Mouse (Mus musculus): ENCODE results near the gene Isca2. TPM values are rescaled to one million over a fixed set of nuclear protein-coding genes. Genes with fewer than 3 reads are reported as not detected.
A peak's percentile ranks its signal among the peaks of the same experiment; 100 is the strongest.

The Isca2 gene
- 51.2 TPM for polyA plus RNA-seq (2012; fragmentation: generic; extraction: Trizol)

- H3K4me3 ChIP-seq = peak within 1 kb of the TSS; percentile 71
- TF ChIP-seq USF1 (IDR thresholded peaks at IDR 0.05; ENCODE audit: low read depth) = no peak
- no peak for TF ChIP-seq REST (IDR thresholded peaks at IDR 0.05; ENCODE audit: insufficient read depth, insufficient read length)
- peak; percentile 98 for TF ChIP-seq POLR2A (IDR thresholded peaks at IDR 0.05; ENCODE audit: insufficient read length, low read depth)
- no peak for TF ChIP-seq TCF3 (IDR thresholded peaks at IDR 0.05; ENCODE audit: insufficient read length, low read depth)
- TF ChIP-seq E2F4 (IDR thresholded peaks at IDR 0.05; ENCODE audit: insufficient read depth) = no peak
- TF ChIP-seq MYOD1 (IDR thresholded peaks at IDR 0.05; ENCODE audit: control insufficient read depth in 1 of 3, insufficient read length in 2 of 3, low read depth in 2 of 3) = no peak
- TF ChIP-seq TCF12 (IDR thresholded peaks at IDR 0.05; ENCODE audit: insufficient read depth, poor library complexity, severe bottlenecking) = no peak
- no peak for TF ChIP-seq CEBPB (IDR thresholded peaks at IDR 0.05; ENCODE audit: insufficient read depth, poor library complexity, severe bottlenecking)
- peak; percentile 60 for TF ChIP-seq SRF (IDR thresholded peaks at IDR 0.05; ENCODE audit: control insufficient read depth, insufficient read length, low read depth)
- TF ChIP-seq POLR2AphosphoS2 (IDR thresholded peaks at IDR 0.05; ENCODE audit: insufficient read length, low read depth) = peak; percentile 92
- peaks cover 51% of the 10 kb centered on the region for H3K79me2 ChIP-seq (ENCODE audit: control insufficient read depth, insufficient read depth)
Measured at GRCm38 (mm10) chr12:84772726-84773441, at the start of gene Isca2, which contains the start of gene Npc2. TSS of gene Isca2 (plus strand) at chr12:84773251. TSS of gene Npc2 (minus strand) at chr12:84773152.

GRCm38 (mm10) chr12:84726391-84726790 lies 46.7 kb upstream of the Isca2 start:
- Histone ChIP-seq H3K27me3 (ENCODE audit: control insufficient read depth, insufficient read depth, insufficient read length) (peaks cover 10% of the 10 kb centered on the region), H3K79me2 (ENCODE audit: control insufficient read depth, insufficient read depth) (no peaks in the 10 kb centered on the region), H3K36me3 (ENCODE audit: control insufficient read depth, insufficient read depth) (no peaks in the 10 kb centered on the region), H3K4me2 (ENCODE audit: low read depth) (no peak overlapping the region), H3ac (ENCODE audit: control insufficient read depth, insufficient read length) (no peak overlapping the region), H3K4me3 (no peak overlapping the region)
- TF ChIP-seq MAX (IDR thresholded peaks at IDR 0.05; ENCODE audit: low read depth) = no peak
- no peak for TF ChIP-seq MYOD1 (IDR thresholded peaks at IDR 0.05; ENCODE audit: control insufficient read depth in 1 of 3, insufficient read length in 2 of 3, low read depth in 2 of 3)
- TF ChIP-seq POLR2A (IDR thresholded peaks at IDR 0.05; ENCODE audit: insufficient read length, low read depth) = no peak
- no peak for TF ChIP-seq CEBPB (IDR thresholded peaks at IDR 0.05; ENCODE audit: insufficient read depth, poor library complexity, severe bottlenecking)
- TF ChIP-seq TCF12 (IDR thresholded peaks at IDR 0.05; ENCODE audit: insufficient read depth, poor library complexity, severe bottlenecking) = no peak
- no peak for TF ChIP-seq REST (IDR thresholded peaks at IDR 0.05; ENCODE audit: insufficient read depth, insufficient read length)
- no peak for TF ChIP-seq E2F4 (IDR thresholded peaks at IDR 0.05; ENCODE audit: insufficient read depth)
- no peak for TF ChIP-seq MYOG (IDR thresholded peaks at IDR 0.05; ENCODE audit: control insufficient read depth in 1 of 3, insufficient read depth in 1 of 3, insufficient read length in 2 of 3, low read depth in 2 of 3)
- no peak for TF ChIP-seq POLR2AphosphoS2 (IDR thresholded peaks at IDR 0.05; ENCODE audit: insufficient read length, low read depth)
- no peak for TF ChIP-seq USF1 (IDR thresholded peaks at IDR 0.05; ENCODE audit: low read depth)
- no peak for TF ChIP-seq TCF3 (IDR thresholded peaks at IDR 0.05; ENCODE audit: insufficient read length, low read depth)
- TF ChIP-seq SRF (IDR thresholded peaks at IDR 0.05; ENCODE audit: control insufficient read depth, insufficient read length, low read depth) = no peak

More at GRCm38 (mm10) chr12:84772726-84773441, at the start of gene Isca2, which contains the start of gene Npc2:
- Histone ChIP-seq H3K27me3 (ENCODE audit: control insufficient read depth, insufficient read depth, insufficient read length) (no peaks in the 10 kb centered on the region), H3ac (ENCODE audit: control insufficient read depth, insufficient read length) (peak within 1 kb of the TSS; percentile 39), H3K4me2 (ENCODE audit: low read depth) (peak within 1 kb of the TSS; percentile 95), H3K36me3 (ENCODE audit: control insufficient read depth, insufficient read depth) (peaks cover 10% of the 10 kb centered on the region)

GRCm38 (mm10) chr12:84726986-84727385 lies 46.1 kb upstream of the Isca2 start:
- Histone ChIP-seq H3ac (ENCODE audit: control insufficient read depth, insufficient read length) (no peak overlapping the region), H3K4me3 (no peak overlapping the region), H3K4me2 (ENCODE audit: low read depth) (no peak overlapping the region), H3K36me3 (ENCODE audit: control insufficient read depth, insufficient read depth) (no peaks in the 10 kb centered on the region), H3K27me3 (ENCODE audit: control insufficient read depth, insufficient read depth, insufficient read length) (peaks cover 12% of the 10 kb centered on the region), H3K79me2 (ENCODE audit: control insufficient read depth, insufficient read depth) (no peaks in the 10 kb centered on the region)
- TF ChIP-seq MAX (IDR thresholded peaks at IDR 0.05; ENCODE audit: low read depth) (no peak), REST (IDR thresholded peaks at IDR 0.05; ENCODE audit: insufficient read depth, insufficient read length) (no peak), CEBPB (IDR thresholded peaks at IDR 0.05; ENCODE audit: insufficient read depth, poor library complexity, severe bottlenecking) (no peak), MYOD1 (IDR thresholded peaks at IDR 0.05; ENCODE audit: control insufficient read depth in 1 of 3, insufficient read length in 2 of 3, low read depth in 2 of 3) (no peak), MYOG (IDR thresholded peaks at IDR 0.05; ENCODE audit: control insufficient read depth in 1 of 3, insufficient read depth in 1 of 3, insufficient read length in 2 of 3, low read depth in 2 of 3) (no peak), USF1 (IDR thresholded peaks at IDR 0.05; ENCODE audit: low read depth) (no peak), POLR2AphosphoS2 (IDR thresholded peaks at IDR 0.05; ENCODE audit: insufficient read length, low read depth) (no peak), POLR2A (IDR thresholded peaks at IDR 0.05; ENCODE audit: insufficient read length, low read depth) (no peak), E2F4 (IDR thresholded peaks at IDR 0.05; ENCODE audit: insufficient read depth) (no peak), TCF3 (IDR thresholded peaks at IDR 0.05; ENCODE audit: insufficient read length, low read depth) (no peak)

- Histone ChIP-seq H3K36me3 (ENCODE audit: control insufficient read depth, insufficient read depth) (no peaks in the 10 kb centered on the region), H3K4me2 (ENCODE audit: low read depth) (no peak overlapping the region), H3ac (ENCODE audit: control insufficient read depth, insufficient read length) (no peak overlapping the region), H3K79me2 (ENCODE audit: control insufficient read depth, insufficient read depth) (no peaks in the 10 kb centered on the region), H3K4me3 (no peak overlapping the region), H3K27me3 (ENCODE audit: control insufficient read depth, insufficient read depth, insufficient read length) (peaks cover 16% of the 10 kb centered on the region)
- TF ChIP-seq REST (IDR thresholded peaks at IDR 0.05; ENCODE audit: insufficient read depth, insufficient read length) (no peak), MYOG (IDR thresholded peaks at IDR 0.05; ENCODE audit: control insufficient read depth in 1 of 3, insufficient read depth in 1 of 3, insufficient read length in 2 of 3, low read depth in 2 of 3) (no peak), USF1 (IDR thresholded peaks at IDR 0.05; ENCODE audit: low read depth) (no peak), CEBPB (IDR thresholded peaks at IDR 0.05; ENCODE audit: insufficient read depth, poor library complexity, severe bottlenecking) (no peak), TCF3 (IDR thresholded peaks at IDR 0.05; ENCODE audit: insufficient read length, low read depth) (no peak), E2F4 (IDR thresholded peaks at IDR 0.05; ENCODE audit: insufficient read depth) (no peak), TCF12 (IDR thresholded peaks at IDR 0.05; ENCODE audit: insufficient read depth, poor library complexity, severe bottlenecking) (no peak), MYOD1 (IDR thresholded peaks at IDR 0.05; ENCODE audit: control insufficient read depth in 1 of 3, insufficient read length in 2 of 3, low read depth in 2 of 3) (no peak), SRF (IDR thresholded peaks at IDR 0.05; ENCODE audit: control insufficient read depth, insufficient read length, low read depth) (no peak), POLR2A (IDR thresholded peaks at IDR 0.05; ENCODE audit: insufficient read length, low read depth) (no peak), MAX (IDR thresholded peaks at IDR 0.05; ENCODE audit: low read depth) (no peak), POLR2AphosphoS2 (IDR thresholded peaks at IDR 0.05; ENCODE audit: insufficient read length, low read depth) (no peak)
Measured at GRCm38 (mm10) chr12:84727434-84727833, 45.6 kb upstream of the Isca2 start.
